Mouse (Mus musculus): Measurements from ENCODE around the gene Mpp6. TPM values are rescaled to one million over a fixed set of nuclear protein-coding genes. Genes with fewer than 3 reads are reported as not detected.

The Mpp6 gene
- polyA plus RNA-seq, 1 experiment: 3.5 TPM

DNA sequence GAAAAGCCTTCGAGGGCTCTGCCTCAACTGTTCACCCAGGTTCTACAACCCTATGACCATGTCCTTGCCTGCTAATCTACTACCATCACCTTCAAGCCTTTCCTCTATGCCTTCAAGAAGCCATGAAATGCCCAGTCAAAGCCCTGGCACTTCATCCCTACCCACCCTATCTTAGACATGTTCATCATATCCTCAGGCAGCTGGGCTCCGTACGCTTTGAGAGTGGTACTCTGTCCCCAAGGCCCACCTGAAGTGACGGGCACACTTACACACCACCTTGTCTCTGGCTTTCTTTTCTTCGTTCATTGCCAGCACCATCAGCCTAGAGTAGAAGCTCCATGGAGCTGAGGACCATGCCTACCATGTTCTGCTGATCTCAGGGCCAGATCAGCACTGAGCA lies 121.2 kb downstream of the Mpp6 start:
- no peak overlapping the region for H3K27ac ChIP-seq (ENCODE audit: insufficient read depth, low read depth, low read length)
- no peaks in the 10 kb centered on the region for H3K4me1 ChIP-seq (ENCODE audit: control insufficient read depth, insufficient read depth, insufficient read length, low read length)
- no peaks in the 10 kb centered on the region for H3K27me3 ChIP-seq (ENCODE audit: control insufficient read depth, insufficient read depth, low read length)
- H3K36me3 ChIP-seq (ENCODE audit: control insufficient read depth, insufficient read depth, low read length): no peaks in the 10 kb centered on the region; the same call in 1 of the 2 replicates
- H3K4me3 ChIP-seq (ENCODE audit: low read depth, low read length): no peak overlapping the region
- WGBS: 92% methylated on average over 5 of the region's 5 CpGs
- TF ChIP-seq POLR2A (IDR thresholded peaks at IDR 0.05; ENCODE audit: low read depth, low read length) (no peak), CTCF (IDR thresholded peaks at IDR 0.05; ENCODE audit: extremely low read depth, insufficient read length, insufficient replicate concordance, low read depth, low read length) (no peak)

DNA sequence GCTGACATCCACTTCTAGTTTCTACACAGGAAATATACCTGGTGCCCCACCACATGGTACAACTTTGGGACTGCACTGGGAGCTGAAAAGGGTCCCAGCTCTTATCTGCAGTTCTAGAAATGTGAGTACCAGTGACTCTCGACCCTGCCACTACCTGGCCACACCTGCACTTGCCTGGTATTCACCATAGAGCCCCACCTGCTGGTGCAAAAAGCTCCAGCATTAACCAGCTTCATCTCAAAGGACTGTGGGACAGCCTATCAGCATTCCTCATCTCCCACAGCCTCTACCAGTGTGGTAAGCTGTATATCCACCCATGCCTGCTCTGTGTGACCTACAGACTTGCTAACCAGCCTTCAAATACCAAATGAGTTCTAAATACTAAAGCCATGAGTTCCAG lies 122.9 kb downstream of the Mpp6 start:
- TF ChIP-seq POLR2A (IDR thresholded peaks at IDR 0.05; ENCODE audit: low read depth, low read length) (no peak), CTCF (IDR thresholded peaks at IDR 0.05; ENCODE audit: extremely low read depth, insufficient read length, insufficient replicate concordance, low read depth, low read length) (no peak)
- WGBS: 26% methylated on average over 1 of the region's 1 CpGs
- Histone ChIP-seq H3K36me3 (ENCODE audit: control insufficient read depth, insufficient read depth, low read length) (no peaks in the 10 kb centered on the region), H3K27ac (ENCODE audit: insufficient read depth, low read depth, low read length) (no peak overlapping the region), H3K4me3 (ENCODE audit: low read depth, low read length) (no peak overlapping the region), H3K27me3 (ENCODE audit: control insufficient read depth, insufficient read depth, low read length) (no peaks in the 10 kb centered on the region), H3K4me1 (ENCODE audit: control insufficient read depth, insufficient read depth, insufficient read length, low read length) (no peaks in the 10 kb centered on the region)

DNA sequence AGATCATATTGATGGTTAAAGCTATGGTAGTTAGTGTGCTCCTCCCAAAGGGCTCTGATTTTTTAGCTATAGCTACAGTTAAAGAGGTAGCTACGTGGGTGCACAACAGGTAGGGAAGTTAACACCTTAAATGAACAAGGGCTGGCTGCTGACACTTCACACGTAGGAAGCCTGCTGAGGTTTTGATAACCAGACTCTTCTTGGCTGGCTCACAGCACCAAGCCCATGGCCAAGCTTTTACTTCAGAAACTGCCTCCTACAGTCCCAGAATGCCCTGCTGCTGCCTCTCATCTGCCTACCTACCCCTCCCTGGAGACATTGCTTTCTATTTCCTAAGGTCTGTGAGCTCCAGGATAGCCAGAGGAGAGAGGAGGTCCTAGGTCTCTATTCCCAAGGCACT lies 127.9 kb downstream of the Mpp6 start:
- no peak for TF ChIP-seq CTCF (IDR thresholded peaks at IDR 0.05; ENCODE audit: extremely low read depth, insufficient read length, insufficient replicate concordance, low read depth, low read length)
- no peak for TF ChIP-seq POLR2A (IDR thresholded peaks at IDR 0.05; ENCODE audit: low read depth, low read length)
- H3K4me1 ChIP-seq (ENCODE audit: control insufficient read depth, insufficient read depth, insufficient read length, low read length): no peaks in the 10 kb centered on the region; the same call in 1 of the 2 replicates
- 76% methylated on average over 2 of the region's 2 CpGs for WGBS
- H3K4me3 ChIP-seq (ENCODE audit: low read depth, low read length): no peak overlapping the region
- no peaks in the 10 kb centered on the region for H3K27me3 ChIP-seq (ENCODE audit: control insufficient read depth, insufficient read depth, low read length)
- H3K27ac ChIP-seq (ENCODE audit: insufficient read depth, low read depth, low read length): no peak overlapping the region
- 0 out of 2 replicates have a peak, but pooled peaks cover 2% of the 10 kb centered on the region for H3K36me3 ChIP-seq (ENCODE audit: control insufficient read depth, insufficient read depth, low read length)

DNA sequence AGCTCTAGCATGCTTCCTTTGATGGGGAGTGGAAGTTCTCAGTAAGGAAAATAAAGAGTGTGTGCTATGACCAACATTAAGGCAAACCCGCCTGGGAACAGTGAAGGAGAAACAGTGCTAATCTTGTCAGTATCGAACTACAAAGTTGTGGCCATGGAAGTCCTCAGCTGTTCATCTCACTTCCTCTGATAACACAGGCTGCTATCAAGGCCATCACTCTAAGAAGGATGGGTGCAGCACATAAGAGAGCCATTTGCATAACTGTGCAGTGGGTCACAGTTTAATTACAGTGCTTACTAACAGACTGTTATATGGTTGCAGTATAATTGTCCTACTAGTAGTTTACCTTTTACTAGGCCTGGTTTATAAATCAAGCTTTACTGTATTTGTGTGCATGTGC lies 129.9 kb downstream of the Mpp6 start:
- no peaks in the 10 kb centered on the region for H3K27me3 ChIP-seq (ENCODE audit: control insufficient read depth, insufficient read depth, low read length)
- H3K4me3 ChIP-seq (ENCODE audit: low read depth, low read length): no peak overlapping the region
- H3K36me3 ChIP-seq (ENCODE audit: control insufficient read depth, insufficient read depth, low read length): peaks cover 4% of the 10 kb centered on the region; the same call in 1 of the 2 replicates
- peaks cover 7% of the 10 kb centered on the region; the same call in 1 of the 2 replicates for H3K4me1 ChIP-seq (ENCODE audit: control insufficient read depth, insufficient read depth, insufficient read length, low read length)
- no peak for TF ChIP-seq CTCF (IDR thresholded peaks at IDR 0.05; ENCODE audit: extremely low read depth, insufficient read length, insufficient replicate concordance, low read depth, low read length)
- no peak for TF ChIP-seq POLR2A (IDR thresholded peaks at IDR 0.05; ENCODE audit: low read depth, low read length)
- H3K27ac ChIP-seq (ENCODE audit: insufficient read depth, low read depth, low read length): no peak overlapping the region
- 88% methylated on average over 2 of the region's 2 CpGs for WGBS

DNA sequence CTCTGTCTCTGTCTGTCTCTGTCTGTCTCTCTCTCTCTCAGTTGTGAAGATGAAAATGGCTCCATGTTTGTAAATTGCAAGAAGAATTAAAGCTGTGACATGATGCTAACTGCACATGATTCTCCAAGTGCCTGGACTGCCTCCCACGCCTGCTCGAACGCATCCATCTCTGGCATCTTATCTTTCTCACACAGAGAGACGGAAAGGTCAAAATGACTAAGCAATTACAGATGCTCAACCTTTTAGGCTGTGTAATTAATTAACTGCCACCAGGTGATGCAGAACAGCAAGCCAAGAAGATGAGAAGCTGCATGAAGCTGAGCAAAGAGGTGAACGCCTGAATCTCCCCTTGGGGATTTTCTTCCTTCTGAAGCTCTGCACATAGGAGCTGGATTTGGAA lies 130.4 kb downstream of the Mpp6 start:
- peaks cover 5% of the 10 kb centered on the region; the same call in 1 of the 2 replicates for H3K36me3 ChIP-seq (ENCODE audit: control insufficient read depth, insufficient read depth, low read length)
- TF ChIP-seq POLR2A (IDR thresholded peaks at IDR 0.05; ENCODE audit: low read depth, low read length): no peak
- no peak for TF ChIP-seq CTCF (IDR thresholded peaks at IDR 0.05; ENCODE audit: extremely low read depth, insufficient read length, insufficient replicate concordance, low read depth, low read length)
- H3K27ac ChIP-seq (ENCODE audit: insufficient read depth, low read depth, low read length): no peak overlapping the region
- H3K4me1 ChIP-seq (ENCODE audit: control insufficient read depth, insufficient read depth, insufficient read length, low read length): peaks cover 10% of the 10 kb centered on the region; the same call in 1 of the 2 replicates
- H3K4me3 ChIP-seq (ENCODE audit: low read depth, low read length): no peak overlapping the region
- whole genome bisulfite sequencing: 71% methylated on average over 5 of the region's 5 CpGs
- H3K27me3 ChIP-seq (ENCODE audit: control insufficient read depth, insufficient read depth, low read length): no peaks in the 10 kb centered on the region

GRCm38 (mm10) chr6:50244126-50244525 lies 134.1 kb downstream of the Mpp6 start:
- no peak for TF ChIP-seq POLR2A (IDR thresholded peaks at IDR 0.05; ENCODE audit: low read depth, low read length)
- TF ChIP-seq CTCF (IDR thresholded peaks at IDR 0.05; ENCODE audit: extremely low read depth, insufficient read length, insufficient replicate concordance, low read depth, low read length): no peak
- peaks cover 11% of the 10 kb centered on the region; the same call in 1 of the 2 replicates for H3K4me1 ChIP-seq (ENCODE audit: control insufficient read depth, insufficient read depth, insufficient read length, low read length)
- WGBS: 39% methylated on average over 4 of the region's 4 CpGs
- H3K36me3 ChIP-seq (ENCODE audit: control insufficient read depth, insufficient read depth, low read length): peaks cover 5% of the 10 kb centered on the region; the same call in 1 of the 2 replicates
- H3K27me3 ChIP-seq (ENCODE audit: control insufficient read depth, insufficient read depth, low read length): no peaks in the 10 kb centered on the region
- H3K4me3 ChIP-seq (ENCODE audit: low read depth, low read length): no peak overlapping the region
- peak overlapping the region; percentile 36 for H3K27ac ChIP-seq (ENCODE audit: insufficient read depth, low read depth, low read length)

DNA sequence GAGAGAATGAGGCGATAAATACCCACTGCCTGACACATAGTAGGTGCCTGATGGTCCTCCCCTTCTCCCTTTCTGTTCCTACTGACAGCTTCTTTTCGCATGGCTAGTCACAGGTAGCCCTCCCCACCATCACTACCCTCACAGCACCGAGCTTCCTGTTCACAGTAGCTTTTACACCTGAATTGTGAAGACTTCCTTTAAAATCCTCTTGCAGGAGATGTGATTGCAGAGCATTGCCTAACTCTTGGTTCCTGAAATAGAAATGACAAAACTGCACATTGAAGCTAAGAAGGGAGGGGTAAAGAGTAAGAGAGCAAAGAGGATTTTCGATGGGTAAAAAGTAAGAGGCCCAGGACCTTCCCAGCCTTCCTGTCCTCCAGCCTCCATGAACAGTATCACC lies 134.9 kb downstream of the Mpp6 start:
- H3K27me3 ChIP-seq (ENCODE audit: control insufficient read depth, insufficient read depth, low read length): no peaks in the 10 kb centered on the region
- no peak overlapping the region for H3K4me3 ChIP-seq (ENCODE audit: low read depth, low read length)
- H3K4me1 ChIP-seq (ENCODE audit: control insufficient read depth, insufficient read depth, insufficient read length, low read length): peaks cover 11% of the 10 kb centered on the region; the same call in 1 of the 2 replicates
- H3K36me3 ChIP-seq (ENCODE audit: control insufficient read depth, insufficient read depth, low read length): peaks cover 8% of the 10 kb centered on the region; the same call in 1 of the 2 replicates
- H3K27ac ChIP-seq (ENCODE audit: insufficient read depth, low read depth, low read length): peak overlapping the region; percentile 36
- 85% methylated on average over 4 of the region's 4 CpGs for WGBS
- TF ChIP-seq CTCF (IDR thresholded peaks at IDR 0.05; ENCODE audit: extremely low read depth, insufficient read length, insufficient replicate concordance, low read depth, low read length): no peak
- TF ChIP-seq POLR2A (IDR thresholded peaks at IDR 0.05; ENCODE audit: low read depth, low read length): no peak

Measured in small intestine, adult 2 months (tissue).